Mouse (Mus musculus) stomach, postnatal 0 days (tissue): Measurements from ENCODE around the gene Trip10. TPM values are rescaled to one million over a fixed set of nuclear protein-coding genes. Genes with fewer than 3 reads are reported as not detected.

Experiments used
- ATAC-seq: fragments of 200-750 bp; cut with Nextera tagmentation; 2 replicates; pipeline ENCODE4 v1.8.0; 2017; ENCODE audit not compliant: low FRiP score, low TSS enrichment
- DNase-seq: peaks from one replicate; pipeline ENCODE4 v3.0.0-alpha.2; 2016; ENCODE audit warnings: low spot score
- H3K27ac ChIP-seq: fragments of 300-500 bp; sonication (generic); replicated peaks from 2 replicates; pipeline ENCODE4 v1.5.1; 2014; ENCODE audit warnings: mild to moderate bottlenecking, control low read depth
- H3K27me3 ChIP-seq: fragments of 300-500 bp; sonication (generic); 2 replicates; pipeline ENCODE4 v1.6.1; 2014; ENCODE audit warnings: low read length; ENCODE audit not compliant: control insufficient read depth, insufficient read depth
- H3K36me3 ChIP-seq: fragments of 300-500 bp; sonication (generic); 2 replicates; pipeline ENCODE4 v1.6.1; 2014; ENCODE audit warnings: low read length, mixed read lengths; ENCODE audit not compliant: control insufficient read depth, insufficient read depth
- H3K4me1 ChIP-seq: fragments of 300-500 bp; sonication (generic); replicated peaks from 2 replicates; pipeline ENCODE4 v1.6.1; 2014; ENCODE audit warnings: antibody characterized with exemption; ENCODE audit not compliant: control insufficient read depth, insufficient read depth
- H3K4me2 ChIP-seq: fragments of 300-500 bp; sonication (generic); replicated peaks from 2 replicates; pipeline ENCODE4 v1.6.1; 2014; ENCODE audit warnings: low read depth, mild to moderate bottlenecking, control low read depth, moderate library complexity
- H3K4me3 ChIP-seq: fragments of 300-500 bp; sonication (generic); 2 replicates; pipeline ENCODE4 v1.5.1; 2014; ENCODE audit warnings: low read depth, low read length, control low read depth
- H3K9ac ChIP-seq: fragments of 300-500 bp; sonication (generic); 2 replicates; pipeline ENCODE4 v1.6.1; 2014; ENCODE audit warnings: mild to moderate bottlenecking, low read length, control low read depth, mixed read lengths
- H3K9me3 ChIP-seq: fragments of 300-500 bp; sonication (generic); 2 replicates; pipeline ENCODE4 v1.6.1; 2016; ENCODE audit warnings: low read length; ENCODE audit not compliant: control insufficient read depth
- CTCF ChIP-seq: IDR thresholded peaks from 2 replicates; pipeline ENCODE4 v1.5.1; 2016; ENCODE audit warnings: antibody characterized with exemption, low read depth, mild to moderate bottlenecking, moderate library complexity
- EP300 ChIP-seq: optimal IDR thresholded peaks from 2 replicates; pipeline ENCODE3; 2016; ENCODE audit warnings: antibody characterized with exemption
- WGBS: fragments of 180-500 bp; shearing (Covaris S2); extraction: QIAGEN DNeasy Blood & Tissue Kit; methylation state at CpG from one replicate; pipeline ENCODE4 v1.1.7; 2014; 5-methylcytosine and 5-hydroxymethylcytosine counted together
- polyA plus RNA-seq: library from polyadenylated mRNA; unstranded; fragments of >200 nt; fragmentation: Nextera tagmentation; extraction: Ambion mirVana; gene quantifications from 2 replicates; pipeline ENCODE4 v1.2.1, GENCODE M21; 2015

Trip10 gene
- polyA plus RNA-seq, 1 experiment from 2014 or later = 27.5 TPM

DNA sequence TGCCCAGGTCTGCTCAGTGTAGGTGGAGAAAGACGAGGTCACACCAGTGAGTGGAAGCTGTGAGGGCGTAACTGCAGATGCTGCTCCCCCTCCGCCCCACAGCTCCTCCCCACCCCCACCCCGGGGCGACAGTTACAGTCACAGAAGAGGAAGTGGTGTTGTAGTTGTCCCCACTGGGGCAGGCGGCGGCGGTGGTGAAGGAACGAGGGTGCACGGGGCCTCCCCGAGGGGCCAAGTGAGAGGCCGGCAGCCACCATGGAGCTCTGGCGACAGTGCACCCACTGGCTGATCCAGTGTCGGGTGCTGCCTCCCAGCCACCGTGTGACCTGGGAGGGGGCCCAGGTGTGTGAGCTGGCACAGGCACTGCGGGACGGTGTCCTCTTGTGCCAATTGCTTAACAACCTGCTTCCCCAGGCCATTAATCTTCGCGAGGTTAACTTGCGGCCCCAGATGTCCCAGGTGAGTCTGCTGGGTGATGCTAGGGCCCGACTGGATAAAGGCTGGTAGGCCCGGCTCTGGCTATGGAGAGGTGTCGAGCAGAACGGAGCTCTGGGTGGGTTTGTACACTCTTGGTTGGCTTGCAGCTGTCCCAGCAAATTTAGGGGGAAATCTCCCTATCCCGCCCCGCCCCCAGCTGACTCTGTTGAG, 29.8 kb downstream of the Trip10 start, which contains the start of gene Vav1:
Vav1 (plus strand) TSS at position 158 of the 648 bp plus-strand sequence.
- no peak for ATAC-seq
- H3K9ac ChIP-seq = no peak within 1 kb of the TSS
- no peaks in the 10 kb centered on the region for H3K36me3 ChIP-seq
- H3K4me1 ChIP-seq = no peaks in the 10 kb centered on the region; the same call in 1 of the 2 replicates
- H3K27me3 ChIP-seq = no peaks in the 10 kb centered on the region
- H3K9me3 ChIP-seq = no peaks in the 10 kb centered on the region
- TF ChIP-seq EP300 (no peak), CTCF (no peak)
- WGBS = 54% methylated on average over 26 of the region's 26 CpGs
- no peak within 1 kb of the TSS for H3K4me3 ChIP-seq
- H3K4me2 ChIP-seq = no peak within 1 kb of the TSS; the same call in 1 of the 2 replicates
- no peak for DNase-seq
- H3K27ac ChIP-seq = no peak within 1 kb of the TSS

DNA sequence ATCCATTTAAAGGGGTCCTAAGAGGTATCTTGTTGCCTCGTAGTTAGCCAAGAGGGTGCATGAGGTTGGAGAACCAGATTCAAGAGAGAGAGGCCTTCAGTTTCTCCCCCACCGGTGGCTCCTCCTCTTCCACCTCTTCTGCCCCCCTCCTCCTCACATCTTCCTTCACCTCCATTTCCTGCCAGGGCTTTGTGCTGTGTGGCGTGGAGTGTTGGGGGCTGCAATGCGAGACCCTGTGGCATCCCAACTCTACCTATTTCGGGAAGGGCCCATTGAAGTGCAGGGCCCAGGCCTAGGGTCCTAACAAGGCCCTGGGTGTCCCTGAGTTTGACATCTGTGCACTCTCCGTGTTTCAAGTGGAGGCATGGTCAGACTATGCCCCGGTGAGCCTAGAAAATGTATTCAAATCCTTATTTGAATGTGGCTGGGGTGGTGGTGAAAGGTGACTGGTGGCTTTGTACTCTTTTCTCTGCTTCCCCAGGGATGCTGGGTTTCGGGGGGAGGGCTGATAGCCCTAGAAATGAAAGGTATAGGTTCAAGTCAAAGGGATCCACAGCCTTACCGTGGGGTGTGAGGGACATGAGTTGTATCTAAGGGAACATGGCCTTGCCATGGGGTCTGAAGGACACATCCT, 30.5 kb downstream of the Trip10 start:
- Histone ChIP-seq H3K4me3 (no peak overlapping the region), H3K9me3 (no peaks in the 10 kb centered on the region), H3K36me3 (no peaks in the 10 kb centered on the region), H3K27ac (no peak overlapping the region), H3K4me2 (no peak overlapping the region), H3K9ac (no peak overlapping the region), H3K4me1 (no peaks in the 10 kb centered on the region; the same call in 1 of the 2 replicates), H3K27me3 (no peaks in the 10 kb centered on the region)
- DNase-seq (no peak), ATAC-seq (no peak)
- WGBS = 55% methylated on average over 9 of the region's 9 CpGs
- TF ChIP-seq EP300 (no peak), CTCF (no peak)

DNA sequence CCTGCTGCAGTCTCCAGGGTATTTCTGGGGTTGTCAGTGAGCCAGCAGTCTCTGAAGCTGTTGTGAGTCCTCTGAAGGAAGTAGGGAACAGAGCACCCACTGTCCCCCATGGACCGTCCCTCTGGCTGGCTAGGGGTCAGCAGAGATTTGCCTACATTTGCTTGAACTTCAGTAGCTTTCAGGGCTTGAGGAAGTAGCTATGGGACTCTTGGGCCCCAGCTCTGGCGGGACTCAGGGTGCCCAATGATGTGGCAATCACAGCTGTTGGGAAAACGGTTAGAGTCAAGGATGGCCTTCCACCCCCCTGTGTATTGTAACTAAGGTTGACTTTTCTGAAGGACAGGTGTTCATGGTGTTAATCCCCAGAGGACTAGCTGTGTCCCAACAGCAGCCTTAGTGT, 31.2 kb downstream of the Trip10 start:
- WGBS = 65% methylated on average over 3 of the region's 3 CpGs
- no peak for DNase-seq
- Histone ChIP-seq H3K27ac (no peak overlapping the region), H3K9me3 (no peaks in the 10 kb centered on the region), H3K4me3 (no peak overlapping the region), H3K36me3 (no peaks in the 10 kb centered on the region), H3K4me1 (no peaks in the 10 kb centered on the region), H3K27me3 (no peaks in the 10 kb centered on the region), H3K4me2 (no peak overlapping the region), H3K9ac (no peak overlapping the region)
- ATAC-seq = no peak
- TF ChIP-seq EP300 (no peak), CTCF (no peak)

DNA sequence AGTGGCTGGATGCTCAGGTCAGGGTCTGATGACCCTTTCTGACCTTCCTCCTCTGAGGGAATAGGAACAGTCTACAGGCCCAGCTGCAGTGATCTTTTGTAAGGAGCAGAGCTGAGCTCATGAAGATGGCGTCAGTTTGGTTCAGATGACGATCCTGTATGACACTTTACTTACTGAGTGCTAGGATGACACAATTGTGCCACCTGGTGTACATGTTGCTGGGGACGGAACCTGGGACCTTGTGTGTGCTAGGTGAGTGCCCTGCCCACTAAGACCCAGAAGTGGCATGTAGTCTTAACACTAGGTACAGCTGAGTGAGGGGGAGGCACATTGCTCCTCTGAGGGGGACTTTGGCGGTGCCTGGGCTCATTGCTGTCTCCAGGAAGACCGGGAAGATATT, 34.7 kb downstream of the Trip10 start:
- H3K9ac ChIP-seq = no peak overlapping the region
- TF ChIP-seq CTCF (peak; percentile 35), EP300 (no peak)
- no peak overlapping the region for H3K4me3 ChIP-seq
- no peaks in the 10 kb centered on the region for H3K9me3 ChIP-seq
- 69% methylated on average over 5 of the region's 5 CpGs for WGBS
- ATAC-seq (no peak), DNase-seq (no peak)
- H3K36me3 ChIP-seq = no peaks in the 10 kb centered on the region
- no peaks in the 10 kb centered on the region for H3K4me1 ChIP-seq
- H3K27me3 ChIP-seq = no peaks in the 10 kb centered on the region
- no peak overlapping the region for H3K4me2 ChIP-seq
- no peak overlapping the region for H3K27ac ChIP-seq

DNA sequence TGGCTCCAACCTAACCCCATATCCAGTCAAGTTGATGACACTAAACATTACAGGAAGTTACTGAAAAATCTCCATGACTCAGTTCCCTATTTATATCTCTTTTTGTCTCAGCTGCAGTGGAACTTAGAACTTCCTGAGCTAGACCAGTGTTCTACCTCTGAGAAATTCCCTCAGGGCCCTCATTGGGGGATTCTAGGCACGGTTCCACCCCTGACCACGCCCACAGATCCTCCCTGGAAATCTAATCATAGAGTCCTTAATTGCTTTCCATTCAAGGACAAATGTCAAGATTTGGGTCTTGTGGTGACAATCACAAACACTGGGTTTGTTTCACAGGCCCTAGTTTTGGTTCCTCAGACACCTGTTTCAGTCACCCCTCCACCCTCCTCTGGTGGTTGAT, 35.8 kb downstream of the Trip10 start:
- TF ChIP-seq CTCF = no peak
- TF ChIP-seq EP300 = no peak
- H3K9me3 ChIP-seq = no peaks in the 10 kb centered on the region

DNA sequence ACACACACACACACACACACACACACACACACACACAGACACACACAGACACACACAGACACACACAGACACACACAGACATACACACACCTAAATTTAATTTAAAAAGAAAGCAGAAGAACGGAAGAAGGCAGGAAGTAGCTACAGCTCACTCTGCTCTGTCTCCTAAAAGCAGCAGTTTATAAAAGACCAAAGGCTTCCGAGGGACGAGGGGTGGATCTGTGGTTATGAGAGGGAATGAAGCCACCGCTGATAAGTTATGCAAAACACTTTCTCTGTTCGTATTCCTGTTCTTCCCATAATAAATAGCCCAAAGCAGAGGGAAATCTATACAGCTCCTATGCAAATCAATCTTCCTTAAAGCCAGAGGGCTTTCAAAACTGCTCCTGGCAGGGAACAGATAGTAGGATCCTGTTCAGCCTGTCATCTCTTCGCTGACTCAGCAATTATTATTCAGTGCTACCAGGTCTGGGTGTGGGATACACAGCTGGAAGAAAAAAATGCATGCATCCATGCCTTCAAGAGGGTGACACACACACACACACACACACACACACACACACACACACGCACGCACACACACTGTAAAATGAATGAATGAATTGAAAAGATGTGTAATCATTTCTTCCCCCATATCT, 37.6 kb downstream of the Trip10 start:
- Histone ChIP-seq H3K36me3 (no peaks in the 10 kb centered on the region), H3K27ac (no peak overlapping the region), H3K27me3 (no peaks in the 10 kb centered on the region), H3K4me3 (no peak overlapping the region), H3K9ac (no peak overlapping the region), H3K4me2 (no peak overlapping the region), H3K4me1 (no peaks in the 10 kb centered on the region), H3K9me3 (no peaks in the 10 kb centered on the region)
- DNase-seq = no peak
- no peak for TF ChIP-seq EP300
- TF ChIP-seq CTCF = no peak
- ATAC-seq = no peak
- WGBS = 64% methylated on average over 8 of the region's 8 CpGs

More for the DNA sequence above, 35.8 kb downstream of the Trip10 start:
- no peaks in the 10 kb centered on the region for H3K27me3 ChIP-seq
- no peak overlapping the region for H3K4me2 ChIP-seq
- no peak overlapping the region for H3K27ac ChIP-seq
- no peaks in the 10 kb centered on the region for H3K36me3 ChIP-seq
- H3K9ac ChIP-seq = no peak overlapping the region
- H3K4me3 ChIP-seq = no peak overlapping the region
- ATAC-seq (no peak), DNase-seq (no peak)
- 56% methylated on average over 2 of the region's 2 CpGs for WGBS
- no peaks in the 10 kb centered on the region for H3K4me1 ChIP-seq
